Mouse (Mus musculus) heart, adult 2 months (tissue): ENCODE results near the gene Cct8. TPM values are rescaled to one million over a fixed set of nuclear protein-coding genes. Genes with fewer than 3 reads are reported as not detected.

Experiments used
- DNase-seq, 2 experiments: peaks; one replicate each; pipeline ENCODE4 v3.0.0; 2021
- H3K27ac ChIP-seq: fragments of 200-600 bp; 2 replicates; pipeline ENCODE4 v1.8.1; 2022
- H3K27me3 ChIP-seq: fragments of 200-500 bp; 2 replicates; pipeline ENCODE4 v1.6.1; 2012; ENCODE audit warnings: mild to moderate bottlenecking, low read length, inconsistent platforms, mixed read lengths; ENCODE audit not compliant: control insufficient read depth, insufficient read depth
- H3K36me3 ChIP-seq: fragments of 200-500 bp; 2 replicates; pipeline ENCODE4 v1.6.1; 2012; ENCODE audit warnings: low read length, inconsistent platforms; ENCODE audit not compliant: control insufficient read depth, insufficient read depth
- H3K4me1 ChIP-seq: fragments of 200-500 bp; 2 replicates; pipeline ENCODE4 v1.6.1; 2011; ENCODE audit warnings: low read length; ENCODE audit not compliant: control insufficient read depth, insufficient read depth
- H3K4me3 ChIP-seq: fragments of 200-600 bp; 2 replicates; pipeline ENCODE4 v1.8.1; 2022
- H3K79me2 ChIP-seq: fragments of 200-500 bp; replicated peaks from 2 replicates; pipeline ENCODE4 v1.6.1; 2012; ENCODE audit warnings: mild to moderate bottlenecking, inconsistent platforms, low read length, moderate library complexity, mixed read lengths; ENCODE audit not compliant: control insufficient read depth, insufficient read depth
- H3K9ac ChIP-seq: fragments of 200-500 bp; 2 replicates; pipeline ENCODE4 v1.6.1; 2012; ENCODE audit warnings: low read depth, mild to moderate bottlenecking, control low read depth, inconsistent platforms, low read length, mixed read lengths
- CTCF ChIP-seq: fragments of 200-600 bp; IDR thresholded peaks from 2 replicates; pipeline ENCODE4 v1.8.1; 2022; ENCODE audit warnings: antibody characterized with exemption, mild to moderate bottlenecking, moderate library complexity
- EP300 ChIP-seq: fragments of 200-500 bp; IDR thresholded peaks from 2 replicates; pipeline ENCODE4 v1.6.1; 2011; ENCODE audit warnings: low read depth, low read length, control low read depth; ENCODE audit not compliant: insufficient read depth
- POLR2A ChIP-seq: fragments of 200-500 bp; IDR thresholded peaks from 2 replicates; pipeline ENCODE4 v1.6.1; 2011; ENCODE audit warnings: mild to moderate bottlenecking, low read depth, low read length, control low read depth; ENCODE audit not compliant: insufficient read depth
- WGBS: fragments of 180-500 bp; shearing (Covaris S2); methylation state at CpG from one replicate; pipeline ENCODE4 v1.1.7; 2018; 5-methylcytosine and 5-hydroxymethylcytosine counted together
- intact Hi-C: fragments of 180-260 bp; cut with DNase I; formaldehyde crosslinking; loops from one replicate; pipeline ENCODE4 v1.15.1; 2025
- polyA plus RNA-seq: library from polyadenylated mRNA; depleted of rRNA; stranded (reverse); fragments of >200 nt; gene quantifications from 2 replicates; pipeline ENCODE4 v1.2.3, GENCODE M21; 2012
- total RNA-seq, 2 experiments: library from RNA; stranded (reverse); gene quantifications; 2 replicates each; pipeline ENCODE4 v1.2.3; 2021

Gene Cct8
- total and polyA plus RNA-seq, 3 experiments: 32.0 to 164 (median 149) TPM

- peak within 1 kb of the TSS; percentile 91 for H3K27ac ChIP-seq
- TF ChIP-seq EP300: peak; percentile 69; the same call in 1 of the 2 replicates
- no peak for TF ChIP-seq CTCF
- TF ChIP-seq POLR2A: peak; percentile 75
- H3K27me3 ChIP-seq: no peaks in the 10 kb centered on the region
- H3K4me3 ChIP-seq: peak within 1 kb of the TSS; percentile 97
- DNase-seq: peak; percentile 94 to 98
- peaks cover 4% of the 10 kb centered on the region for H3K79me2 ChIP-seq
- peaks cover 4% of the 10 kb centered on the region for H3K4me1 ChIP-seq
- H3K9ac ChIP-seq: peak within 1 kb of the TSS; percentile 95
- intact Hi-C loops: loop anchor here (1.0 to 2.0 kb wide), 3 partner anchors 14 to 41 kb away; partner anchors contain the start of genes Cct8, Ltn1 and Rwdd2b
- WGBS: 9% methylated on average over 42 of the region's 45 CpGs
- H3K36me3 ChIP-seq: peaks cover 6% of the 10 kb centered on the region
Observed at GRCm38 (mm10) chr16:87454419-87455179, 41.1 kb downstream of the Cct8 start, which contains the start of gene Usp16. Gene Usp16 (plus strand): TSS chr16:87454703.

DNA sequence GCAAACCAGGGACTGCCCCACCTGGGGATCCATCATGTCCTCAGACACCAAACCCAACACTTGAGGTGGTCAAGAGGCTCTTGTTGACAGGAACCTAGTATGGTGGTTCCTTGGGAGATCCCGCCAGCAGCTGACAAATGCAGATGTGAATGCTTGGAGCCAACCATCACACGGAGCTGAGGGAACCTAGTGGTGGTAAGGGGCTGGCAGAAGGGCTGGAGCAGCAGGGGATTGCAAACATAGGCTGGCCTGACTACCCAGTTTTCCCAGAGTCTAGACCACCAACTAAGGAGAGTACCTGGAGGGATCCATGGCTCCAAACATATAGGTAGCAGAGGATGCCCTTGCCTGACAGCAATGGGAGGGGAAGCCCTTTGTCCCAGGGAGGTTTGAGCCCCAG is 42.4 kb downstream of the Cct8 start:
- Histone ChIP-seq H3K79me2 (peaks cover 4% of the 10 kb centered on the region; the same call in 1 of the 2 replicates), H3K36me3 (peaks cover 6% of the 10 kb centered on the region; the same call in 1 of the 2 replicates), H3K27ac (no peak overlapping the region), H3K4me3 (no peak overlapping the region), H3K27me3 (no peaks in the 10 kb centered on the region), H3K4me1 (peaks cover 4% of the 10 kb centered on the region), H3K9ac (no peak overlapping the region)
- TF ChIP-seq POLR2A: no peak
- TF ChIP-seq EP300: no peak
- no peak for TF ChIP-seq CTCF
- DNase-seq: no peak
- intact Hi-C loops: no loop called here
- WGBS: 93% methylated on average over 2 of the region's 2 CpGs

GRCm38 (mm10) chr16:87445528-87445927 is 50.1 kb downstream of the Cct8 start:
- Histone ChIP-seq H3K79me2 (no peaks in the 10 kb centered on the region), H3K27ac (no peak overlapping the region), H3K4me1 (peaks cover 4% of the 10 kb centered on the region; the same call in 1 of the 2 replicates), H3K4me3 (no peak overlapping the region), H3K36me3 (no peaks in the 10 kb centered on the region), H3K27me3 (no peaks in the 10 kb centered on the region), H3K9ac (no peak overlapping the region)
- DNase-seq: no peak
- no peak for TF ChIP-seq POLR2A
- no peak for TF ChIP-seq EP300
- no peak for TF ChIP-seq CTCF
- WGBS: 97% methylated on average over 3 of the region's 3 CpGs
- intact Hi-C loops: no loop called here

- Histone ChIP-seq H3K9ac (no peak overlapping the region), H3K27me3 (no peaks in the 10 kb centered on the region), H3K36me3 (no peaks in the 10 kb centered on the region), H3K27ac (no peak overlapping the region), H3K4me3 (no peak overlapping the region), H3K4me1 (peaks cover 4% of the 10 kb centered on the region; the same call in 1 of the 2 replicates), H3K79me2 (no peaks in the 10 kb centered on the region)
- intact Hi-C loops: no loop called here
- TF ChIP-seq POLR2A (no peak), EP300 (no peak), CTCF (no peak)
- DNase-seq: no peak
Observed at GRCm38 (mm10) chr16:87445110-87445509, 50.6 kb downstream of the Cct8 start.

- peaks cover 5% of the 10 kb centered on the region; the same call in 1 of the 2 replicates for H3K4me1 ChIP-seq
- WGBS: 46% methylated on average over 1 of the region's 1 CpGs
- no peak overlapping the region for H3K9ac ChIP-seq
- TF ChIP-seq EP300 (no peak), POLR2A (no peak), CTCF (no peak)
- no peak overlapping the region for H3K27ac ChIP-seq
- no peaks in the 10 kb centered on the region for H3K36me3 ChIP-seq
- intact Hi-C loops: no loop called here
- H3K79me2 ChIP-seq: no peaks in the 10 kb centered on the region
- no peak for DNase-seq
- H3K4me3 ChIP-seq: no peak overlapping the region
- H3K27me3 ChIP-seq: no peaks in the 10 kb centered on the region
Observed at GRCm38 (mm10) chr16:87444071-87444470, 51.6 kb downstream of the Cct8 start.

DNA sequence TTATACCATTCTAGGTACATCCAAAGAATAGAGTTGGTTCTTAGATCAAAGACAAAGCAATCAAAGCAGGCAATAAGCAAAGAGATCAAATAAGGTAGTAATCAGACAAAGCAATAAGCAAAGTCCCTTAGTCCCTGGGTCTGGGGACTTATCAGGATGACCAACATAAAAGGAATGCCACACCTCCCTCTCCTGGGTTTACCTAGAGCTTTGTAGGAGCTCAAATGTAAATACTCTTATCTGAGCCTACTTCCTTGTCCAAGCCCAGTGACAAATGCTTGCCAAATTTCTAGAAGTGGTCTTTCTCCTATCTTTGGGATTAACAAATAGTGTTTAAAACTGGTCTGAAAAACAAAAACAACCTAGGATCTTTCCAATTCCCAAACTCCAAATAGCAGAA is 52.4 kb downstream of the Cct8 start:
- Histone ChIP-seq H3K9ac (no peak overlapping the region), H3K36me3 (no peaks in the 10 kb centered on the region), H3K4me3 (no peak overlapping the region), H3K4me1 (peaks cover 5% of the 10 kb centered on the region; the same call in 1 of the 2 replicates), H3K27me3 (no peaks in the 10 kb centered on the region), H3K27ac (no peak overlapping the region), H3K79me2 (no peaks in the 10 kb centered on the region)
- no peak for TF ChIP-seq EP300
- TF ChIP-seq POLR2A: no peak
- TF ChIP-seq CTCF: no peak
- intact Hi-C loops: no loop called here
- no peak for DNase-seq
